Mouse (Mus musculus) spleen, adult 10 weeks (tissue): ENCODE data around the gene Cyp2j6. TPM values are rescaled to one million over a fixed set of nuclear protein-coding genes. Genes with fewer than 3 reads are reported as not detected.

Experiments used
- polyA plus RNA-seq: library from polyadenylated mRNA; stranded (reverse); fragments of 350-450 nt; fragmentation: Illumina TruSeq; extraction: RNeasy Lipid Tissue Mini Kit (QIAGEN cat#74804); gene quantifications from one replicate; pipeline ENCODE4 v1.2.3, GENCODE M21; 2015; ENCODE audit warnings: low replicate concordance; ENCODE audit not compliant: insufficient read depth

The Cyp2j6 gene
- polyA plus RNA-seq, result 2.6 TPM

DNA sequence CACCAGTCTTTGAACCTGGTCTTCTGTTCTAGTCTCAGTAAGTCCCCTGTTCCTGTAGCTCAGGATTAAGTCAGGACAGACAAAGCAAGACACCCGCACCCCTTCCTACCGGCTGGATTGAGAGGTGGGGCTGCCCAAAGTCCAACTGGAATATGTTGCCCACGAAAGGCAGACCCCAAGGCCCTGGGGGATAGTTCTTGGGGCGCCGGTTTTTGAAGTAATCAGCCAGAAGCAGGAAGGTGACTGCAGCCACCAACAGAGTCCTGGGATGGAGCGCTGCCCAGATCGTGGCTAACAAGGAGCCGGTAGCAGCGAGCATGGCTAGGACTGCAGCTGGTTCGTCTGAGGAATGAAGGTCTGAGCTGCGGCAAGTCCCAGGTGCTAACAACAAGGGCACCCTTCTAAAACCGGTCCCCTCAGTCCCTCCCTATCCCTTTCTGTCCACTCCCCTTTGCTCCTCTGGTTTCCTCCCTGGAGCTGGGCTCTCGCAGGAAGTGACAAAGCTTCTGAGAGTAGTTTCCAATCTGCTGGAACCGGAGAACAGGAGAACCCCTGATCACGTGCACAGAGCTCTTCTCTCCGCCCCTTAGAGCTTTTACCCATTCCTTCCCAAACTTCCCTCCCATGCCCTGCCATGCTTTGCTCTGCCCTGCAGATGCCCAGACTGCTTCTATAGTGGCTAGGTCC lies at the start of gene Cyp2j6:
Gene Cyp2j6 (minus strand): TSS at position 529 of the 687 bp plus-strand sequence.

DNA sequence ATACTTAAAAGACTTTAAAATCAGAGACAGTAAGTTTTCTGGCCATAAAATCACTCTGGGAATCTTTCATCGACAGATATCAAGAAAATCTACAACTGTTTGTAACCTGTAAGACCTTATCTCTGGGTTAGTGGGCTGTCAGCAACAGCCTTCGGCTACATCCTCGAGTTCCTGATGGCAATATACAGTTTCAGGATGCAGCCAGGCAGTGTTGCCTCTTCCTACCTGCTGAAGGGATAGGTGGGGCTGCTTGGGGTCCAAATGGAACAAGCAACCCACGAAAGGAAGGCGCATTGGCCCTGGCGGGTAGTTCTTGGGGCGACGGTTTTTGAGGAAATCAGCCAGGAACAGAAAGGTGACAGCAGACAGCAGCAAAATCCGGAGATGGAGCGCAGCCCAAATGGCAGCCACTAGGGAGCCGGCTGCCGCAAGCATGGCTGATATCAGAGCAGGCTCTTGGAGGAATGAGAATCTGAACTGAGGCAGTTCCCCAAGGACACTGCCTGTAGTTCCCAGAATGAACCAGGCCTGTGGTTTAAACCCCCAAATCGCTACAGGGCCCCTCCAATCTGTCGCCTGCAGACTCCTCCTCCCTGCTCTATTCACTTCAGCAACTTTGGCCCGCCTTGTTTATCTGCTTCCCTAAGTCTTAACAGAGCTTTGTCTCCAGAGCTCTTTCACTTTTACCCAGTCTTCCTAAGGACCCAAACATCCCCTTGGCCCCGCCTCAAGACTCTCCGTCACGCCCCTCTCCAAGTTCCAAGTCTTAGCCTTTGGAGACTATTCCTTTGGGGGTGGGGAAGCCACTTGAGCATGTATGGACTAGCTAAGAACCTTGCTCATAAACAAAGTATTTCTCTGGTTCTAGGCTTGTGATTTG lies 37.7 kb upstream of the Cyp2j6 start, which contains the start of gene Cyp2j9:
Gene Cyp2j9 (minus strand): TSS at position 668 of the 880 bp plus-strand sequence.

DNA sequence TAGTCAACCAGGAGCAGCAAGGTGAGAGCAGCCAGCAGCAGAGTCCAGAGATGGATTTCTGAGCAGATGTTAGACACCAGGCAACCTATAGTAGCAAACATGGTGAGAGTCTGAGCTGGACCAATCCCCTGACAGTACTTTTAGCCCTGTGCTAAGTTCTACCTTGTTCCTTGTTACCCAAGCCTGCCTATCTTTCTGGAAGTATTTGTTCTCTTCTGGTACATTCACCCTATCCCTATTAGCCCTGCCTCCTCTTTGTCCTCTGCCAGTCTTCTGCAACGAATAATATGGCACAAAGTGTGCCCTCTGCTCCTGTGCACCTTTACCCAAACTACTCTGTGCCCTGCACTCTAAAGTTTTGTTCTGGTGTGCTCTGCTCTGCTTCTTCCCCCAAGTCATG lies 46.2 kb downstream of the Cyp2j6 start, which contains the start of gene Cyp2j8:
Gene Cyp2j8 (minus strand): TSS at position 101 of the 400 bp plus-strand sequence.

Other genes with a start within 250 kb of the Cyp2j6 start
- not detected for gene Cyp2j11, start 205.0 kb downstream of the Cyp2j6 start, polyA plus RNA-seq
- gene Cyp2j8, start 46.3 kb downstream of the Cyp2j6 start, polyA plus RNA-seq, result not detected
- gene Cyp2j9, start 37.9 kb upstream of the Cyp2j6 start, polyA plus RNA-seq, result 2.4 TPM
- gene Cyp2j5, start 110.5 kb upstream of the Cyp2j6 start, polyA plus RNA-seq, result not detected
- gene Gm12695, start 231.5 kb upstream of the Cyp2j6 start, polyA plus RNA-seq, result not detected